Mouse (Mus musculus): Measurements from ENCODE around the gene Slc22a5. TPM values are rescaled to one million over a fixed set of nuclear protein-coding genes. Genes with fewer than 3 reads are reported as not detected.

Slc22a5 gene
- polyA plus RNA-seq, 1 experiment from 2014 or later, result 2.4 TPM

DNA sequence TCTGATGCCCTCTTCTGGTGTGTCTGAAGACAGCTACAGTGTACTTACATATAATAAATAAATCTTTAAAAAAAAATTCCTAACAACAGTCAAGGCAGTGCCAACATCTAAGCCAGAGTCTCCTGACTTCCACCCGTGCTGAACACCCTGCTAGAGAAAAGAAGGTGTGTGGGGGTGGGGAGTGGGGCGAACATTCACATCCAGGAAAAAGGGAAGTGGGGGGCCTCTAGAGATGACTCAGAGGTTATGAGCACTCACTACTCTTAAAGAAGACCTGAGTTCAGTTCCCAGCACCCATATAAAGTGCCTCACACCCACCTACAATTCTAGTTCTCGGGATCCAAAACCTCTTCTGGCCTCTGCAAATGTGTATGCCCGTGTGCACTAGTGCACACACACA is 66.1 kb downstream of the Slc22a5 start:
- Histone ChIP-seq H3K4me1 (peaks cover 4% of the 10 kb centered on the region; the same call in 1 of the 2 replicates), H3K36me3 (no peaks in the 10 kb centered on the region), H3K9ac (no peak overlapping the region), H3K4me3 (no peak overlapping the region), H3K27me3 (replicated peaks) (no peaks in the 10 kb centered on the region), H3K4me2 (no peak overlapping the region), H3K9me3 (replicated peaks) (no peaks in the 10 kb centered on the region), H3K27ac (no peak overlapping the region)
- WGBS (ENCODE audit: insufficient replicate concordance), result 45% methylated on average over 4 of the region's 4 CpGs
- no peak for ATAC-seq

DNA sequence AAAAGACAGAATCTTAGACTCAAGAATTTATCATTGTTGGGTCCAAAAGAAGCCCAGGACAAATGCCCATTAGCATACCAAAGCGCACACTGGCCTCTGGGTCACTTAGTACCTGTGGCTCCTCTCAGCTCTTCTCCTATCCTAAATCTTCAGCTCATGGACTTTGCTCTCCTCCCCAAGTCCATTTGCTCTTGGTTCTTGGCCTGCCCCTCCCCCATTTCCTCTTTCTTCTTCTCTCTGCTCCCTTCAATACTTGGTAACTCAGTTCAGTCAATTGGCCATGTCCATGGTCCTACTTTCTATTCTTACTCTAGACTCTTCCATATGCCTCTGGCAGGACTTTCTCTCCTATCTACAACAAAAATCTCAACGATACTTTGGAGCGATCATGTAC is 69.5 kb downstream of the Slc22a5 start:
- no peak overlapping the region for H3K9ac ChIP-seq
- H3K27ac ChIP-seq, result no peak overlapping the region
- peaks cover 4% of the 10 kb centered on the region; the same call in 1 of the 2 replicates for H3K4me1 ChIP-seq
- H3K36me3 ChIP-seq, result no peaks in the 10 kb centered on the region
- WGBS (ENCODE audit: insufficient replicate concordance), result 83% methylated on average over 3 of the region's 3 CpGs
- no peaks in the 10 kb centered on the region; the same call in 1 of the 2 replicates for H3K27me3 ChIP-seq (replicated peaks)
- no peaks in the 10 kb centered on the region for H3K9me3 ChIP-seq (replicated peaks)
- H3K4me2 ChIP-seq, result no peak overlapping the region
- ATAC-seq, result no peak
- H3K4me3 ChIP-seq, result no peak overlapping the region

DNA sequence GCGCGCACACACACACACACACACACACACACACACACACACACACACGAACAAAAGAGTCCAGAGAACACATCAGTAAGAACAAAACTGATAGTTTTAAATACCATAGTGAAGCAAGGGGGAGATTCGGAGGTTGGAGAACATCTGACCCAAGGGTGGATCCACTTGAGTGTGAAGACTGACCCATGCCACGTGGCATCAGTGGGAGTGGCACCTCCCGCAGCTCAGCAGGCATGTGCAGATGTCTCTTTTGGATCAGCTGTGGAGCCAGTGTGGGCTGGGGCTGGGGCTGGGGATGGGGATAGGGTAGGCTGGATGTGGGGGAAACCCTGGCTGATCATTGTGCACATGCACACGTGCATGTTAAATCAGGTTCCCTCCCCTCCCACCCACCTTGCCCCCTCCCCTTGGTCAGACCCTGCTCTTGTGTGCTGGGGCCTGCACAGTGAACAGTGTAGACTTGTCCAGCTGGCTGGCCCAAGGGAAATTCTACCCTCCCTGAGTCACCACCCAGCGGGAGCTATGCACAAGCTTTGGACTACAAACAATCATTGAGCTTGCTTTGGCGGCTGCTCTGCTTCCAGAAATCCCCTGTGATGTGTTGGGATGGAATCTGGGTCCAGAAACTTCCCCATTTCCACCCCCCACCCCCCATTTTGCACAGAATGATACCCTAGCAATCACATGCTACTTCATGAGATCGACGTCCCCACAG is 70.1 kb downstream of the Slc22a5 start:
- H3K27ac ChIP-seq, result no peak overlapping the region
- WGBS (ENCODE audit: insufficient replicate concordance), result 78% methylated on average over 11 of the region's 11 CpGs
- H3K4me1 ChIP-seq, result peaks cover 4% of the 10 kb centered on the region; the same call in 1 of the 2 replicates
- H3K4me2 ChIP-seq, result no peak overlapping the region
- no peak overlapping the region for H3K9ac ChIP-seq
- no peak for ATAC-seq
- no peak overlapping the region for H3K4me3 ChIP-seq
- H3K9me3 ChIP-seq (replicated peaks), result no peaks in the 10 kb centered on the region
- H3K27me3 ChIP-seq (replicated peaks), result no peaks in the 10 kb centered on the region; the same call in 1 of the 2 replicates
- H3K36me3 ChIP-seq, result no peaks in the 10 kb centered on the region

DNA sequence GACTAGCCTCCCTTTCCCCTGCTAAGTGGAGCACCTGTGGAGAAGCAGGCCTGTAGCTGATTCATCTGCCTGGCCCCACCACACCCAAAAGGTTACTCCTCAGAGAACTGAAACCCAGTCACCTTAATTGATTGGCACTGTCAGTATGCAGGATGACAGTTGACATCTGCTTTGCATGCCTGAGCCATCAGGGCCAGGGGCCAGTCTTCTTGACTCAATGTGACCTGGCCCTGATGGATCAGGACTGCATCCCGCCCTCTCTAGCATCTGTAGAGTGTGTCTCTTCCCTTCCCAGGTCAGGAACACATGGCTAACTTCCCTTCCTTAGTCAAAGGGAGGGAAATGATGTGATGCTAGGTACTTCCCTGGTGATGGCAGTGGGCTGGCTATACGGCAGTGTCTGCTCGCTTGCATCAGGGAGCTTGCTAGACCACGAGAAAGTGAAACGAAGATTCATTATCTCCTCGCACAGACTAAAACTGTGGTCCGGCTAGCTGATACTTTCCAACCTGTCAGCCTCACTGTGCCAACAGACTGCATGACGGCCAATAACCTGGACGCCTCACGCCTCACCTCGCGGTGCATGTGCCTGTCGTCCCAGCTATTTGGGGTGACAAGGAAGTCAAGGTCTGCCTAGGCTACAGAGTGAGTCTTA is 70.8 kb downstream of the Slc22a5 start:
- 44% methylated on average over 13 of the region's 13 CpGs for WGBS (ENCODE audit: insufficient replicate concordance)
- Histone ChIP-seq H3K4me3 (no peak overlapping the region), H3K9ac (no peak overlapping the region), H3K4me2 (no peak overlapping the region), H3K9me3 (replicated peaks) (no peaks in the 10 kb centered on the region), H3K27me3 (replicated peaks) (no peaks in the 10 kb centered on the region; the same call in 1 of the 2 replicates), H3K4me1 (peaks cover 4% of the 10 kb centered on the region; the same call in 1 of the 2 replicates), H3K27ac (no peak overlapping the region), H3K36me3 (no peaks in the 10 kb centered on the region)
- ATAC-seq, result no peak

DNA sequence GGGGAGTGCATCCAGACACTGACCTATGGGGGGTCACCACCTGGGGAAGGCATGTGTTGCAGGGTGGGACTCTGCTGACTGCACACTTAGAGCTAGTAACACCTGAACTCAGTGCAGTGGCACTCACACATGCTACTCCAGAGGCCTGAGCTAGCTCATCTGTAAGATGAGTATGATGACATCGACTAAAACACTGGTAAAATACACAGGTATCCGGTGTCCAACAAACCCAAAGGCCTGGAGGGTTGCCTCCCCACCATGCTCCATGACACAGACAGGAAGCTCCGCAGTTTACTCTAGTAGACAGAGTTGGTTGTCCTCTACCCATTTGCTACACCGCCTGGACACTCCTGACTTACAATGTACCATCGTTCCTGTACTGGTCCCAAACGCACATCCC is 71.9 kb downstream of the Slc22a5 start:
- Histone ChIP-seq H3K9ac (no peak overlapping the region), H3K4me1 (peaks cover 4% of the 10 kb centered on the region; the same call in 1 of the 2 replicates), H3K27ac (no peak overlapping the region), H3K36me3 (no peaks in the 10 kb centered on the region), H3K9me3 (replicated peaks) (no peaks in the 10 kb centered on the region), H3K4me3 (no peak overlapping the region), H3K27me3 (replicated peaks) (no peaks in the 10 kb centered on the region; the same call in 1 of the 2 replicates), H3K4me2 (no peak overlapping the region)
- no peak for ATAC-seq
- 77% methylated on average over 6 of the region's 6 CpGs for WGBS (ENCODE audit: insufficient replicate concordance)

DNA sequence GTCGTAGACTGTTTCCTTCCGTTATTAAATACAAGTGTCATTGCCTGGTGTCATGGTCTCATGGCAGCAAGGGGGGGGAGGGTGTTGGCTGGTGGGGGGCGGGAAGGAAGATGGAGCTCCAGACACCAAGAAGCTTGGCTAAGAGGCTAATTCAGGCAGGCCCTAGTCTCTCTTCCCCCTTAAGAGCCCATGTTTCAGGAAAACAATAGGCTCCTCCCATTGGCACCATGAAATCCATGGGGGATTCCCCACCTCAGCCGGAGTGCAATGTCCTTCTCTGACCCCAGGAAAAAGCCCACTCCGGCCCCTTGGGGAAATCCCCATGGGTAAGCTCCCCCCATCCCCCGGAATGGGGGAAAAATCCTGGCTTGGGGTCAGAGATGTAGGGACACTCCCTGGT is 72.7 kb downstream of the Slc22a5 start:
- Histone ChIP-seq H3K36me3 (no peaks in the 10 kb centered on the region), H3K4me1 (peaks cover 4% of the 10 kb centered on the region; the same call in 1 of the 2 replicates), H3K4me3 (no peak overlapping the region), H3K27ac (no peak overlapping the region), H3K4me2 (no peak overlapping the region), H3K27me3 (replicated peaks) (no peaks in the 10 kb centered on the region; the same call in 1 of the 2 replicates), H3K9ac (no peak overlapping the region), H3K9me3 (replicated peaks) (no peaks in the 10 kb centered on the region)
- 49% methylated on average over 6 of the region's 6 CpGs for WGBS (ENCODE audit: insufficient replicate concordance)
- no peak for ATAC-seq

DNA sequence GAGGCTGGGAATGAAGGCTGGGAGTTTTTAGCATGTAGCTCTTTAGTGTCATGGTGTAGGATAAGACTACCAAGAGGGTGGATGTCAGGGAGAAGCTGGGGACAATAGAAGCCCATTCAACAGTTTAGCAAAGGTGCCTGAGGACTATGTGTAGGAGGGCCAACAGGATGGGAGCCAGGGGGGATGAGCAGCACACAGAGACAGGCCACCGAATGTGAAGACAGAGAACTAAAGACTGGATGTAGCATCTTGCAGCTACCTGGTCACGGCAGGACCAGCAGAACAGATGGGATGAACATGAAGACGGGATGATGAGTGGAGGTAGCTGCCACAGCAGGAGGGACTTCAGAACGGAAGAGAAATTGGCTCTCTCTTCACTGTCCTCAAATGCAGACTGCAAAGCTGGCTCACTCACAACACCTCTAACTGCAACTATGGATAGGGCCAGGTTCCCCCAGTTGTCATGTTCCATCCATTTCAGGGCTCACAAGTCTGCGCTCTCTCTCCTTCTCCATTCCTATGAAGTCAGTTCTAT is 74.6 kb downstream of the Slc22a5 start:
- 71% methylated on average over 5 of the region's 5 CpGs for WGBS (ENCODE audit: insufficient replicate concordance)
- Histone ChIP-seq H3K4me2 (no peak overlapping the region), H3K9me3 (replicated peaks) (no peaks in the 10 kb centered on the region), H3K27ac (no peak overlapping the region), H3K27me3 (replicated peaks) (no peaks in the 10 kb centered on the region; the same call in 1 of the 2 replicates), H3K4me3 (no peak overlapping the region), H3K36me3 (no peaks in the 10 kb centered on the region), H3K9ac (no peak overlapping the region), H3K4me1 (no peaks in the 10 kb centered on the region)
- ATAC-seq, result no peak

DNA sequence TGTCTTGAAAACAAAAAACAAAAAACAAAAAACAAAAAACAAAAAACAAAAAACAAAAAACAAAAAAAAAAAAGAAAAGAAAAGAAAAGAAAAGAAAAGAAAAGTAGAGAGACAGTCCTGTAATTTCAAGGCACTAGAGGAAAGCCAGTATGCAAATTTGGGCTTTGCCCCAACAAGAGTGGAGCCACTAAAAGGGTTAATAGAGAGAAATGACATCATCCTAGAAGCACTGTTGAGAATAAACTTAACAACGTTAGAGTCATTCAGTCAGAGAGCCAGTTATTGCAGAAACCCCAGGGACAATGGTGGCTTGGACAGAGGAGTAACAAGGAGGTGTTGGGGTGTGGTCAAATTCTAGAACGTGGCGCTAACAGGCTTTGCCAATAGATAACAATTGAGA is 76.7 kb downstream of the Slc22a5 start:
- no peaks in the 10 kb centered on the region for H3K36me3 ChIP-seq
- H3K4me2 ChIP-seq, result no peak overlapping the region
- no peak overlapping the region for H3K27ac ChIP-seq
- ATAC-seq, result no peak
- no peaks in the 10 kb centered on the region; the same call in 1 of the 2 replicates for H3K27me3 ChIP-seq (replicated peaks)
- 44% methylated on average over 3 of the region's 3 CpGs for WGBS (ENCODE audit: insufficient replicate concordance)
- H3K9me3 ChIP-seq (replicated peaks), result no peaks in the 10 kb centered on the region
- no peak overlapping the region for H3K4me3 ChIP-seq
- H3K4me1 ChIP-seq, result no peaks in the 10 kb centered on the region
- H3K9ac ChIP-seq, result no peak overlapping the region

Other genes with a start within 250 kb of the Slc22a5 start
- gene Rad50, start 184.3 kb downstream of the Slc22a5 start, polyA plus RNA-seq (2016; fragmentation: Nextera tagmentation; extraction: Ambion mirVana), result 25.6 TPM in 2 replicates
- gene Il5, start 170.9 kb downstream of the Slc22a5 start, polyA plus RNA-seq (2016; fragmentation: Nextera tagmentation; extraction: Ambion mirVana), result not detected in 2 replicates
- 7.3 and 7.5 TPM in 2 replicates for gene Irf1, start 121.6 kb downstream of the Slc22a5 start, polyA plus RNA-seq (2016; fragmentation: Nextera tagmentation; extraction: Ambion mirVana)
- 0.13 TPM in 1 of 2 replicates, not detected in the other for gene Gm17334, start 118.5 kb downstream of the Slc22a5 start, polyA plus RNA-seq (2016; fragmentation: Nextera tagmentation; extraction: Ambion mirVana)
- 0.30 and 0.83 TPM in 2 replicates for gene Gm12216, start 32.4 kb downstream of the Slc22a5 start, polyA plus RNA-seq (2016; fragmentation: Nextera tagmentation; extraction: Ambion mirVana)
- gene Slc22a21, start 88.7 kb upstream of the Slc22a5 start, polyA plus RNA-seq (2016; fragmentation: Nextera tagmentation; extraction: Ambion mirVana), result 1.4 and 1.7 TPM in 2 replicates
- gene Slc22a4, start 136.4 kb upstream of the Slc22a5 start, polyA plus RNA-seq (2016; fragmentation: Nextera tagmentation; extraction: Ambion mirVana), result 39.5 and 42.0 TPM in 2 replicates
- gene Pdlim4, start 177.4 kb upstream of the Slc22a5 start, polyA plus RNA-seq (2016; fragmentation: Nextera tagmentation; extraction: Ambion mirVana), result 4.4 and 4.9 TPM in 2 replicates
- gene P4ha2, start 208.4 kb upstream of the Slc22a5 start, polyA plus RNA-seq (2016; fragmentation: Nextera tagmentation; extraction: Ambion mirVana), result 9.9 and 10.3 TPM in 2 replicates

Data from liver, embryonic 12.5 days (tissue).